ENCODE assay signal across 7 mouse cellular contexts in genomic region chr11:107102465-107103223, GRCm38 (mm10). TPM values are rescaled to one million over a fixed set of nuclear protein-coding genes. Genes with fewer than 3 reads are reported as not detected.
DNase-seq lines count a peak whose midpoint lies in the region; ATAC-seq lines count a peak whose summit lies in the region.

No protein-coding gene starts in this region.

- 84% methylated on average over 11 of the region's 11 CpGs for WGBS in midbrain, embryonic 15.5 days
- 87% methylated on average over 11 of the region's 11 CpGs for WGBS in midbrain, embryonic 13.5 days
- 89% methylated on average over 11 of the region's 11 CpGs for WGBS in forebrain, embryonic 10.5 days

- no peaks in the 10 kb centered on the region for H3K9me3 ChIP-seq in midbrain, embryonic 15.5 days
- H3K9me3 ChIP-seq in midbrain, embryonic 13.5 days, result no peaks in the 10 kb centered on the region
- no peaks in the 10 kb centered on the region for H3K9me3 ChIP-seq in forebrain, embryonic 10.5 days

- H3K4me1 ChIP-seq in midbrain, embryonic 15.5 days, result peaks cover 25% of the 10 kb centered on the region
- H3K4me1 ChIP-seq in midbrain, embryonic 13.5 days (replicated peaks), result peaks cover 25% of the 10 kb centered on the region
- H3K4me1 ChIP-seq in forebrain, embryonic 10.5 days, result peaks cover 22% of the 10 kb centered on the region

- H3K4me2 ChIP-seq in midbrain, embryonic 15.5 days, result no peak overlapping the region
- no peak overlapping the region for H3K4me2 ChIP-seq in midbrain, embryonic 13.5 days (replicated peaks)

- H3K27ac ChIP-seq in midbrain, embryonic 15.5 days, result 0 out of 2 replicates have a peak overlapping the region, but pooled peaks have one; percentile 13
- no peak overlapping the region for H3K27ac ChIP-seq in midbrain, embryonic 13.5 days
- H3K27ac ChIP-seq in forebrain, embryonic 10.5 days, result no peak overlapping the region

- H3K36me3 ChIP-seq in midbrain, embryonic 15.5 days (replicated peaks), result 0 out of 2 replicates have a peak, but pooled peaks cover 5% of the 10 kb centered on the region
- H3K36me3 ChIP-seq in midbrain, embryonic 13.5 days, result peaks cover 26% of the 10 kb centered on the region
- peaks cover 77% of the 10 kb centered on the region for H3K36me3 ChIP-seq in forebrain, embryonic 10.5 days (replicated peaks)

- H3K4me3 ChIP-seq in midbrain, embryonic 15.5 days, result no peak overlapping the region
- no peak overlapping the region for H3K4me3 ChIP-seq in midbrain, embryonic 13.5 days (replicated peaks)
- H3K4me3 ChIP-seq in forebrain, embryonic 10.5 days, result no peak overlapping the region

- peak; percentile 94 for DNase-seq in induced T-regulatory cell, adult 2 months (ENCODE audit: low read depth)
- peak; percentile 12 to 14 for DNase-seq in monocyte, adult 2 months (ENCODE audit: low read depth in 1 of 2, low spot score in 2 of 2)
- peak; percentile 72 for DNase-seq in thymus, postnatal 14 days
- DNase-seq in kidney, postnatal 14 days, result no peak
- no peak for DNase-seq in forebrain, embryonic 10.5 days (ENCODE audit: extremely low spot score, low spot score)

- ATAC-seq in midbrain, embryonic 15.5 days (replicated peaks), result no peak
- no peak for ATAC-seq in midbrain, embryonic 13.5 days

- H3K9ac ChIP-seq in midbrain, embryonic 15.5 days, result no peak overlapping the region
- no peak overlapping the region for H3K9ac ChIP-seq in midbrain, embryonic 13.5 days (replicated peaks)

- no peaks in the 10 kb centered on the region for H3K27me3 ChIP-seq in midbrain, embryonic 15.5 days (replicated peaks)
- no peaks in the 10 kb centered on the region for H3K27me3 ChIP-seq in midbrain, embryonic 13.5 days
- H3K27me3 ChIP-seq in forebrain, embryonic 10.5 days (ENCODE audit: poor library complexity, severe bottlenecking), result no peaks in the 10 kb centered on the region

RNA-seq across cellular contexts. Expression of gene Bptf, which starts 29.3 kb away (rescaled TPM):
- 34.8 and 36.0 TPM in 2 replicates for polyA plus RNA-seq in midbrain, embryonic 15.5 days (2015; fragmentation: Nextera tagmentation; extraction: Ambion mirVana)
- polyA plus RNA-seq in midbrain, embryonic 13.5 days (2015; fragmentation: Nextera tagmentation; extraction: Ambion mirVana), result 43.5 and 45.1 TPM in 2 replicates
- polyA plus RNA-seq in forebrain, embryonic 10.5 days (2016; fragmentation: Nextera tagmentation; extraction: Ambion mirVana), result 32.5 and 35.7 TPM in 2 replicates

Comparison
In these comparisons a context has a peak if more than half of its experiments do, and no peak if none do; other contexts are left out.
1. DNase-seq: peak in induced T-regulatory cell, adult 2 months (single experiment), monocyte, adult 2 months (2 of 2) and thymus, postnatal 14 days (single experiment); none in kidney, postnatal 14 days (single experiment) and forebrain, embryonic 10.5 days (single experiment).